Mouse (Mus musculus) forebrain, embryonic 14.5 days (tissue): ENCODE results near the gene Gcc2. TPM values are rescaled to one million over a fixed set of nuclear protein-coding genes. Genes with fewer than 3 reads are reported as not detected.

Source experiments
- ATAC-seq: fragments of 200-750 bp; cut with Nextera tagmentation; 2 replicates; pipeline ENCODE4 v1.8.0; 2017; ENCODE audit warnings: mild to moderate bottlenecking, moderate library complexity
- DNase-seq: peaks from one replicate; pipeline ENCODE4 v3.0.0-alpha.2; 2015; ENCODE audit warnings: low spot score
- H3K27ac ChIP-seq: fragments of 300-500 bp; sonication (generic); 2 replicates; pipeline ENCODE4 v1.5.1; 2014; ENCODE audit warnings: low read depth, mild to moderate bottlenecking, control low read depth, low read length, moderate library complexity
- H3K27me3 ChIP-seq: fragments of 300-500 bp; sonication (generic); replicated peaks from 2 replicates; pipeline ENCODE4 v1.6.1; 2014; ENCODE audit warnings: low read length, control low read depth, mixed read lengths; ENCODE audit not compliant: control insufficient read depth, insufficient read depth
- H3K36me3 ChIP-seq: fragments of 300-500 bp; sonication (generic); 2 replicates; pipeline ENCODE4 v1.6.1; 2014; ENCODE audit warnings: low read length, control low read depth; ENCODE audit not compliant: control insufficient read depth, insufficient read depth
- H3K4me1 ChIP-seq: fragments of 300-500 bp; sonication (generic); 2 replicates; pipeline ENCODE4 v1.6.1; 2014; ENCODE audit warnings: antibody characterized with exemption, low read length, control low read depth; ENCODE audit not compliant: control insufficient read depth, insufficient read depth
- H3K4me2 ChIP-seq: fragments of 300-500 bp; sonication (generic); 2 replicates; pipeline ENCODE4 v1.6.1; 2014; ENCODE audit warnings: mild to moderate bottlenecking, control low read depth, low read length
- H3K4me3 ChIP-seq: fragments of 300-500 bp; sonication (generic); 2 replicates; pipeline ENCODE4 v1.5.1; 2014; ENCODE audit warnings: low read depth, low read length, control low read depth
- H3K9ac ChIP-seq: fragments of 300-500 bp; sonication (generic); 2 replicates; pipeline ENCODE4 v1.6.1; 2014; ENCODE audit warnings: mild to moderate bottlenecking, low read length, control low read depth, moderate library complexity
- H3K9me3 ChIP-seq: fragments of 300-500 bp; sonication (generic); replicated peaks from 2 replicates; pipeline ENCODE4 v1.6.1; 2016; ENCODE audit warnings: low read length, control low read depth, mixed read lengths; ENCODE audit not compliant: control insufficient read depth
- WGBS: fragments of 180-500 bp; shearing (Covaris S2); extraction: QIAGEN DNeasy Blood & Tissue Kit; methylation state at CpG from one replicate; pipeline ENCODE4 v1.1.7; 2014; 5-methylcytosine and 5-hydroxymethylcytosine counted together
- polyA plus RNA-seq: library from polyadenylated mRNA; unstranded; fragments of >200 nt; fragmentation: Nextera tagmentation; extraction: Ambion mirVana; gene quantifications from 2 replicates; pipeline ENCODE4 v1.2.1, GENCODE M21; 2014

Gene Gcc2
- 56.8 and 58.8 TPM in 2 replicates for polyA plus RNA-seq

DNA sequence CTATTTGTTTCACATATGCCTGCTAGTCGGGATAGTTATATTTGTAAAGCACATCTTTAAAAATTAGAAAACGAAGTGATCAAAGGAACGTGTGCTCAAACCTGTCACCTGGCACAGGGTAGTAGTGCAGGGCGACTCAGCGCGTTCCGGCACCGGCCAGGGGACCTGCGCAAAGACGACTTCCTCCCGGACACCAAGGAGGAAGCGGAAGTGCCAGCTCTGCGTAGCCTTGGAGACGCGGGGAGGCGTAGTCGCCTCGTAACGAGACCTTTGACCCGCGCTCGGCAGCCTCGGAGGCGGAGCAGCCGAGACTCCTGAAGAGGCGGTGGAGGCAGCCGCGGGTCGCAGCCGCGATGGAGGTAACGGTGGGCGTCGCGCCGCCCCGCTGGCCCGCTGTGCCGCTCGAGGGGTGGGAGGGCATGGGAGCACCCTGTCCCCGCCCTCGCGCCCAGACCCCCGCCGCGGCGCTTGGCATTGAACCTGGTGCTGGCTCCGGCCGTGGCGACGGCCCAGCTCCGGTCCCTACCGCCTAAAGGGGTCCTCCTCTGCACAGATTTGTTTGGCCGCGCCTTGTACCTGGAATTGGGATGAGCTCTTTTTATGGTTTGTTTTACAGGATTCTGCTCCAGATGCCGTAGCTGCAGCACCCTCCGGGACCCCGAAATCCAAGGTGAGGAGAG is at the start of gene Gcc2:
Gene Gcc2, plus strand, starts transcription at position 285 of the 680 bp plus-strand sequence.
- Histone ChIP-seq H3K36me3 (peaks cover 14% of the 10 kb centered on the region), H3K4me3 (peak within 1 kb of the TSS; percentile 76), H3K27ac (peak within 1 kb of the TSS; percentile 48), H3K4me2 (peak within 1 kb of the TSS; percentile 57), H3K9ac (peak within 1 kb of the TSS; percentile 87), H3K4me1 (peaks cover 4% of the 10 kb centered on the region; the same call in 1 of the 2 replicates), H3K27me3 (no peaks in the 10 kb centered on the region), H3K9me3 (no peaks in the 10 kb centered on the region)
- ATAC-seq (peak; percentile 99), DNase-seq (peak; percentile 98)
- under 1% methylated on average over 47 of the region's 58 CpGs for WGBS

DNA sequence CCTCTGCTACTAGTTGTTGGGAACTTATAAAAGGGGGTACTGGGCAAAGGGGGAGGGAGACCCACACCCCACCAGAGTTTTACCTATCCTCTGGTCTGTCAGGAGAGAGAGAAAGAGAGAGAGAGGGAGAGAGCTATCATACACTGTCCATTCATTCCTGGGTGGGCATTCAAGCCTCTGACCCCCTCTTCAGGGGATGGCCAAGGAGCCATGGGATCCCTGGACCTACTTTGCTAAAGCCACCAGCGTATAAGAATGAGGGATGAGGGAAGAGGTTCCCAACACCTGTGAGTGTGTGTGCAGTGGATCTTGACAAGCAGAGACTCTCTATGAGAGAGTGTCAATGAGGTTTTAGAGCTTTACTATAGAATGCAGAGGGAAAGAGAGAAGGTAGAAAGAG is 49.3 kb upstream of the Gcc2 start:
- H3K9ac ChIP-seq = no peak overlapping the region
- H3K4me1 ChIP-seq = no peaks in the 10 kb centered on the region
- no peak overlapping the region for H3K4me2 ChIP-seq
- no peak overlapping the region for H3K4me3 ChIP-seq
- DNase-seq (no peak), ATAC-seq (no peak)
- no peaks in the 10 kb centered on the region for H3K36me3 ChIP-seq
- peaks cover 2% of the 10 kb centered on the region; the same call in 1 of the 2 replicates for H3K9me3 ChIP-seq
- no peaks in the 10 kb centered on the region for H3K27me3 ChIP-seq
- H3K27ac ChIP-seq = no peak overlapping the region
- 40% methylated on average over 1 of the region's 1 CpGs for WGBS

GRCm38 (mm10) chr10:58206639-58207404 is 48.5 kb upstream of the Gcc2 start:
- 90% methylated on average over 4 of the region's 4 CpGs for WGBS
- no peaks in the 10 kb centered on the region for H3K36me3 ChIP-seq
- H3K27ac ChIP-seq = no peak overlapping the region
- no peaks in the 10 kb centered on the region for H3K27me3 ChIP-seq
- ATAC-seq (no peak), DNase-seq (no peak)
- H3K4me1 ChIP-seq = no peaks in the 10 kb centered on the region
- peaks cover 2% of the 10 kb centered on the region; the same call in 1 of the 2 replicates for H3K9me3 ChIP-seq
- no peak overlapping the region for H3K4me2 ChIP-seq
- no peak overlapping the region for H3K4me3 ChIP-seq
- no peak overlapping the region for H3K9ac ChIP-seq

GRCm38 (mm10) chr10:58209710-58210467 is 45.4 kb upstream of the Gcc2 start:
- peaks cover 2% of the 10 kb centered on the region; the same call in 1 of the 2 replicates for H3K9me3 ChIP-seq
- H3K27ac ChIP-seq = no peak overlapping the region
- ATAC-seq = no peak
- no peak for DNase-seq
- H3K4me3 ChIP-seq = no peak overlapping the region
- no peak overlapping the region for H3K9ac ChIP-seq
- no peaks in the 10 kb centered on the region for H3K36me3 ChIP-seq
- no peaks in the 10 kb centered on the region for H3K4me1 ChIP-seq
- H3K4me2 ChIP-seq = no peak overlapping the region
- 68% methylated on average over 2 of the region's 2 CpGs for WGBS
- no peaks in the 10 kb centered on the region for H3K27me3 ChIP-seq

DNA sequence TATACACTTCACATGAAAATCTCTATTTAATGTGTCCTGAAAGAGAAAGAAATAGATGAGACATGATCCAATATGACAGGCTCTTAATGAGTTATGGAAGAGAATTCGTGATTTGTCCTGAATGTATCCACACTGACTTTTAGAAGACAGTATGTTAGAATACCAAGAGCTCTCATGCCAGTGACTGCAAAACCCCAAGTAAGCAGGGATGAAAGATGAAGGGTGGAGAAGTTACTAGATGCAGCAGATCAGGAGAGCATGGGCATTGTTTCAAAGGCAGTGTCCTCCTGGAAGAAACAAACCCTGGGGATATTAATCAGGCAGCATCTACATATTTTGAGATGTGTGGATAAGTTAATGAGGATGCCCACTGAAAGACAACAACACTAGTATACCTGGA is 44.8 kb upstream of the Gcc2 start:
- Histone ChIP-seq H3K4me1 (no peaks in the 10 kb centered on the region), H3K9me3 (peaks cover 2% of the 10 kb centered on the region; the same call in 1 of the 2 replicates), H3K4me3 (no peak overlapping the region), H3K27me3 (no peaks in the 10 kb centered on the region), H3K9ac (no peak overlapping the region), H3K27ac (no peak overlapping the region), H3K36me3 (no peaks in the 10 kb centered on the region), H3K4me2 (no peak overlapping the region)
- DNase-seq = no peak
- 66% methylated on average over 1 of the region's 1 CpGs for WGBS
- ATAC-seq = no peak

DNA sequence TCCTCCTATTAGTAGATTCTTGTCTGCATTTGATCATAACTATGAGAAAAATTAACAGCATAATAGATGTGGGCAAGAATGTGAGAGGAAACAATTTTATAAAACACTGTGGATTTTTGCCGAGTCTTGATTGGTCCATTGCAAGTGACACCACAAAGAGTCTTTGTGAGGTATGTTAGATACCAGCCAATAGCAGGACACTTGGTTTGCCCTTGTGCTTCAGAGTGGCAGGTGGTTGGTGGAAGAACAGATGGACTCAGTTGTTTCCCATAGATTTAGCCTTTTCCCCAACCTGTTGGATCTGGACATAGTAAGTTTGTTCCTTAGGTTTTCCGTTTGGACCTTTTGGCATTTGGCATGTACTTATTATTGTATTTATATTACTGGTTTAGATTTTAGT is 44.1 kb upstream of the Gcc2 start:
- ATAC-seq = no peak

GRCm38 (mm10) chr10:58212230-58212629 is 43.1 kb upstream of the Gcc2 start:
- 0 out of 2 replicates have a peak, but pooled peaks cover 2% of the 10 kb centered on the region for H3K9me3 ChIP-seq
- WGBS = 77% methylated on average over 7 of the region's 7 CpGs
- no peak overlapping the region for H3K9ac ChIP-seq
- DNase-seq (no peak), ATAC-seq (no peak)
- no peaks in the 10 kb centered on the region for H3K36me3 ChIP-seq
- no peak overlapping the region for H3K4me2 ChIP-seq
- H3K27me3 ChIP-seq = no peaks in the 10 kb centered on the region
- no peak overlapping the region for H3K27ac ChIP-seq
- no peak overlapping the region for H3K4me3 ChIP-seq
- no peaks in the 10 kb centered on the region for H3K4me1 ChIP-seq

More for the DNA sequence above, 44.1 kb upstream of the Gcc2 start:
- no peak overlapping the region for H3K27ac ChIP-seq
- no peaks in the 10 kb centered on the region for H3K27me3 ChIP-seq
- no peak overlapping the region for H3K9ac ChIP-seq
- 94% methylated on average over 2 of the region's 2 CpGs for WGBS
- no peak for DNase-seq
- H3K4me3 ChIP-seq = no peak overlapping the region
- H3K4me2 ChIP-seq = no peak overlapping the region
- H3K9me3 ChIP-seq = peaks cover 2% of the 10 kb centered on the region; the same call in 1 of the 2 replicates
- H3K36me3 ChIP-seq = no peaks in the 10 kb centered on the region
- no peaks in the 10 kb centered on the region for H3K4me1 ChIP-seq

GRCm38 (mm10) chr10:58214497-58214896 is 40.8 kb upstream of the Gcc2 start:
- no peak overlapping the region for H3K4me3 ChIP-seq
- H3K4me2 ChIP-seq = no peak overlapping the region
- ATAC-seq (no peak), DNase-seq (no peak)
- no peaks in the 10 kb centered on the region for H3K36me3 ChIP-seq
- H3K9ac ChIP-seq = no peak overlapping the region
- no peaks in the 10 kb centered on the region for H3K4me1 ChIP-seq
- H3K27ac ChIP-seq = no peak overlapping the region
- no peaks in the 10 kb centered on the region for H3K9me3 ChIP-seq
- no peaks in the 10 kb centered on the region for H3K27me3 ChIP-seq
